Mouse (Mus musculus): ENCODE measurements around the gene Gm5485. TPM values are rescaled to one million over a fixed set of nuclear protein-coding genes. Genes with fewer than 3 reads are reported as not detected.

Gm5485 gene
- polyA plus RNA-seq, 1 experiment from 2014 or later = not detected

DNA sequence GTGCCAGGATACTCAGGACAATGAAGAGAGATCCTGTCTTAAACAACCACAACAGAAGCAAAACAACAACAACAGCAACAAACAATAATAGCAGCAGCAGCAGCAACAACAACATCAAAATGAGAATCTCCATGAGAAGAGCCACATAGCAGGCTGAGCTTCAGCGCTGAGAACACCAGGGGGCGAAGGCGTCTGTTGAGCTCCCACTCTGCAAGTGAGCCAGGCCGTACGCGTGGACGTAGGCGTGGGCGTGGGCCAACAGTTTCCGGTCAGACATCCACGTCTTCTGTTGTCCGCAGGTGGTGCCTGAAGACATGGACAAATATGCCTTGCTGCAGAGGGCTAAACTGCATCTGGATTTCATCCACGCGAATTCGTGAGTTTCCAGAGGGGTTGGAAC lies 18.8 kb upstream of the Gm5485 start, which contains the start of gene Morc1:
Gene Morc1, plus strand, starts transcription at position 211 of the 400 bp plus-strand sequence.
- Histone ChIP-seq H3K36me3 (replicated peaks; ENCODE audit: insufficient read depth, low read length) (no peaks in the 10 kb centered on the region), H3K4me1 (ENCODE audit: insufficient read depth) (no peaks in the 10 kb centered on the region), H3K9ac (replicated peaks) (no peak within 1 kb of the TSS), H3K27ac (ENCODE audit: low read depth) (no peak within 1 kb of the TSS), H3K27me3 (ENCODE audit: insufficient read depth, low read length) (no peaks in the 10 kb centered on the region), H3K9me3 (ENCODE audit: low read length) (no peaks in the 10 kb centered on the region), H3K4me3 (ENCODE audit: low read depth, low read length) (no peak within 1 kb of the TSS), H3K4me2 (ENCODE audit: low read depth, low read length) (no peak within 1 kb of the TSS)
- TF ChIP-seq EP300 (IDR thresholded peaks at IDR 0.05; ENCODE audit: low read depth) (no peak), CTCF (IDR thresholded peaks at IDR 0.05; ENCODE audit: low read depth) (0 out of 2 replicates have a peak, but pooled peaks have one; percentile 13)
- ATAC-seq (no peak), DNase-seq (no peak)
- 90% methylated on average over 15 of the region's 15 CpGs for WGBS (ENCODE audit: insufficient replicate concordance)

- Histone ChIP-seq H3K4me2 (ENCODE audit: low read depth, low read length) (no peak overlapping the region), H3K4me3 (ENCODE audit: low read depth, low read length) (no peak overlapping the region), H3K9ac (replicated peaks) (no peak overlapping the region), H3K4me1 (ENCODE audit: insufficient read depth) (no peaks in the 10 kb centered on the region), H3K27me3 (ENCODE audit: insufficient read depth, low read length) (no peaks in the 10 kb centered on the region), H3K27ac (ENCODE audit: low read depth) (no peak overlapping the region), H3K9me3 (ENCODE audit: low read length) (no peaks in the 10 kb centered on the region), H3K36me3 (replicated peaks; ENCODE audit: insufficient read depth, low read length) (no peaks in the 10 kb centered on the region)
- ATAC-seq = no peak
- TF ChIP-seq EP300 (IDR thresholded peaks at IDR 0.05; ENCODE audit: low read depth) (no peak), CTCF (IDR thresholded peaks at IDR 0.05; ENCODE audit: low read depth) (no peak)
- DNase-seq = no peak
- 73% methylated on average over 1 of the region's 1 CpGs for WGBS (ENCODE audit: insufficient replicate concordance)
These were observed 17.2 kb upstream of the Gm5485 start for GRCm38 (mm10) chr16:48429427-48429826.

DNA sequence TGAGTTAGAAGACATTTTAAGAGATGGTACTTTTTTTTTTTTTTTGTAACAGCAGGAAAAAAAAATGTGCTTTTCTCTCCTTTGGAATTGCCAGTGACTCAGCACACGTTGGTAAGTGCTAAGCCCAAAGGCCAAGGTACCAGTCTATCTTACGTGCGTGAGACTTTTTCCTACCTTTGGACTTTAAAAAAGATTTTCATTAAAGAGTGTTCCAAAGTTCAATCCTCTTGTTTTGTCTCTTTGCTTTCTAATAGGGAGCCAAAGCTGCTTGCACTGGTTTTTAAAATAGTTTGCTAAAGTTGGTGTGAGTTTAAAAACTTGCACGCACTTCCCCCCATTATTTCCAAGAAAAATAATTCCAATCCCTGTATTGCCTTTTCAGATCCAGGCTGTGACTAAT lies 11.9 kb upstream of the Gm5485 start:
- ATAC-seq (no peak), DNase-seq (no peak)
- Histone ChIP-seq H3K36me3 (replicated peaks; ENCODE audit: insufficient read depth, low read length) (no peaks in the 10 kb centered on the region), H3K9ac (replicated peaks) (no peak overlapping the region), H3K4me3 (ENCODE audit: low read depth, low read length) (no peak overlapping the region), H3K9me3 (ENCODE audit: low read length) (no peaks in the 10 kb centered on the region), H3K27me3 (ENCODE audit: insufficient read depth, low read length) (no peaks in the 10 kb centered on the region), H3K4me2 (ENCODE audit: low read depth, low read length) (no peak overlapping the region), H3K4me1 (ENCODE audit: insufficient read depth) (no peaks in the 10 kb centered on the region), H3K27ac (ENCODE audit: low read depth) (no peak overlapping the region)
- 76% methylated on average over 4 of the region's 4 CpGs for WGBS (ENCODE audit: insufficient replicate concordance)
- TF ChIP-seq CTCF (IDR thresholded peaks at IDR 0.05; ENCODE audit: low read depth) = no peak
- TF ChIP-seq EP300 (IDR thresholded peaks at IDR 0.05; ENCODE audit: low read depth) = no peak

DNA sequence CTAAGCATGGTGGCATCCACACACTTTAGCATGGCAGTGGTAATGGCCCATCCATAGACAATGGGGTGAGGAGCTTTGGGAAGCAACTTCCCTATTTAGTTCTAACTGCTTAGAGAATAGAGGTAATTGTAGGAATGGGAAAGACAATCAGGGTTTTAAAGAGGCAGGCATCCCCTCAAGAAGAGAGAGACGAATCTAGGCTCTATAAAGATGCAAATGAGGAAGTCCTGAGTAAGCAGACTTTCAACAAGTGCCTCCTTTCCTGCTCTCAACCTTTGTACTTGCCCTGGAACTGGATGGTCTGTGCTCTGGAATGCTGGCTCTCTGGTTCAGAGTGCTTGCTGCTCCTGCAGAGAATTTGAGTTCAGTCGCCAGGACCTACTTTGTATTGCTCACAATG lies 10.3 kb upstream of the Gm5485 start:
- ATAC-seq (no peak), DNase-seq (no peak)
- no peak overlapping the region for H3K9ac ChIP-seq (replicated peaks)
- no peak overlapping the region for H3K4me2 ChIP-seq (ENCODE audit: low read depth, low read length)
- WGBS (ENCODE audit: insufficient replicate concordance) = 39% methylated on average over 2 of the region's 2 CpGs
- H3K36me3 ChIP-seq (replicated peaks; ENCODE audit: insufficient read depth, low read length) = no peaks in the 10 kb centered on the region
- H3K4me3 ChIP-seq (ENCODE audit: low read depth, low read length) = no peak overlapping the region
- H3K27ac ChIP-seq (ENCODE audit: low read depth) = no peak overlapping the region
- no peaks in the 10 kb centered on the region for H3K9me3 ChIP-seq (ENCODE audit: low read length)
- TF ChIP-seq EP300 (IDR thresholded peaks at IDR 0.05; ENCODE audit: low read depth) (no peak), CTCF (IDR thresholded peaks at IDR 0.05; ENCODE audit: low read depth) (no peak)
- H3K4me1 ChIP-seq (ENCODE audit: insufficient read depth) = no peaks in the 10 kb centered on the region
- no peaks in the 10 kb centered on the region for H3K27me3 ChIP-seq (ENCODE audit: insufficient read depth, low read length)

GRCm38 (mm10) chr16:48419035-48419434 lies 6.8 kb upstream of the Gm5485 start:
- WGBS (ENCODE audit: insufficient replicate concordance) = 26% methylated on average over 2 of the region's 2 CpGs
- ATAC-seq (no peak), DNase-seq (no peak)
- Histone ChIP-seq H3K9ac (replicated peaks) (no peak overlapping the region), H3K4me1 (ENCODE audit: insufficient read depth) (no peaks in the 10 kb centered on the region), H3K27me3 (ENCODE audit: insufficient read depth, low read length) (no peaks in the 10 kb centered on the region), H3K27ac (ENCODE audit: low read depth) (no peak overlapping the region), H3K4me2 (ENCODE audit: low read depth, low read length) (no peak overlapping the region), H3K36me3 (replicated peaks; ENCODE audit: insufficient read depth, low read length) (no peaks in the 10 kb centered on the region), H3K9me3 (ENCODE audit: low read length) (no peaks in the 10 kb centered on the region), H3K4me3 (ENCODE audit: low read depth, low read length) (no peak overlapping the region)
- TF ChIP-seq CTCF (IDR thresholded peaks at IDR 0.05; ENCODE audit: low read depth) = no peak
- no peak for TF ChIP-seq EP300 (IDR thresholded peaks at IDR 0.05; ENCODE audit: low read depth)

DNA sequence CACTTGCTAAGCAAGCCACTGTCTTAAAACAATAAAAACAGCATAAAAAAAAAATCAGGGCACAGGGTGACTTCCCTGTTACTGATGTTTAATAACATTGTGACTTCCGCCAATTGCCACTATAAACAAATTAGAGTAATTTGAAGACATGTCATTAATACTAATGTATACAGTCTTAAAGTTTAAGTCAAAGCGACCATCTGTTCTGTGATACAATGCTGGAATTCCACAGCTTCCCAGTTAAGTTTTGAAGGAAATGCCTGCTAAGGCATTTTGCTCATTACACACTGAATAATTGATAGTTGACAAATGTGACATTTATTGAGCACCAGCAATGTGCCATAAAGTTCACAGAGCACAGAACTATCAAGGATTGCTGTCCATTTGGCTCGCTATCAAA lies 6.3 kb upstream of the Gm5485 start:
- H3K36me3 ChIP-seq (replicated peaks; ENCODE audit: insufficient read depth, low read length) = no peaks in the 10 kb centered on the region
- H3K4me2 ChIP-seq (ENCODE audit: low read depth, low read length) = no peak overlapping the region
- H3K27me3 ChIP-seq (ENCODE audit: insufficient read depth, low read length) = no peaks in the 10 kb centered on the region
- ATAC-seq (no peak), DNase-seq (no peak)
- H3K9me3 ChIP-seq (ENCODE audit: low read length) = no peaks in the 10 kb centered on the region
- no peak overlapping the region for H3K4me3 ChIP-seq (ENCODE audit: low read depth, low read length)
- no peak for TF ChIP-seq CTCF (IDR thresholded peaks at IDR 0.05; ENCODE audit: low read depth)
- no peak for TF ChIP-seq EP300 (IDR thresholded peaks at IDR 0.05; ENCODE audit: low read depth)
- H3K9ac ChIP-seq (replicated peaks) = no peak overlapping the region
- no peak overlapping the region for H3K27ac ChIP-seq (ENCODE audit: low read depth)
- H3K4me1 ChIP-seq (ENCODE audit: insufficient read depth) = no peaks in the 10 kb centered on the region
- 62% methylated on average over 3 of the region's 3 CpGs for WGBS (ENCODE audit: insufficient replicate concordance)

DNA sequence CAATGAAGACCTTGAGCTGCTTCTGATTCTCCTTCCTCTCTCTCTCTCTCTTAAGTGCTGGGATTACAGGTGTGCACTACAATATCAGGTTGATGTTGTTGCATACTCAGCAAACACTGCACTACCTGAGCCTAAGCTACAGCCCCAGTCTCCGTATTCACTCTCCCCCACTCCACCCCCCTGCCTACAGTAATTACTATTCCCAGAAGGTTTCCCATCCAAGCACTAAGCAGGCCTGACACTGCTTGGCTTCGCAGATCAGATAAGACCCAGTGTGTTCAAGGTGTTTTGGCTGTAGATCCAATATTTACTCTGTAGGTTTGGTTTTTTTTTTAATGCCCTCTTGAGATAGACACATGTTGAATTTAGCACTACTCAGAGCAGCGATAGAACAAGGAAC lies 2.1 kb downstream of the Gm5485 start:
- no peak overlapping the region for H3K27ac ChIP-seq (ENCODE audit: low read depth)
- no peaks in the 10 kb centered on the region for H3K4me1 ChIP-seq (ENCODE audit: insufficient read depth)
- 56% methylated on average over 3 of the region's 3 CpGs for WGBS (ENCODE audit: insufficient replicate concordance)
- H3K27me3 ChIP-seq (ENCODE audit: insufficient read depth, low read length) = no peaks in the 10 kb centered on the region
- H3K4me3 ChIP-seq (ENCODE audit: low read depth, low read length) = no peak overlapping the region
- DNase-seq = no peak
- TF ChIP-seq CTCF (IDR thresholded peaks at IDR 0.05; ENCODE audit: low read depth) (no peak), EP300 (IDR thresholded peaks at IDR 0.05; ENCODE audit: low read depth) (no peak)
- H3K4me2 ChIP-seq (ENCODE audit: low read depth, low read length) = no peak overlapping the region
- no peaks in the 10 kb centered on the region for H3K36me3 ChIP-seq (replicated peaks; ENCODE audit: insufficient read depth, low read length)
- no peak for ATAC-seq
- no peaks in the 10 kb centered on the region for H3K9me3 ChIP-seq (ENCODE audit: low read length)
- no peak overlapping the region for H3K9ac ChIP-seq (replicated peaks)

Data from liver, postnatal 0 days (tissue).